Mouse (Mus musculus) common myeloid progenitor, adult 5-6 weeks (primary cell): ENCODE results near the gene Hlcs. TPM values are rescaled to one million over a fixed set of nuclear protein-coding genes. Genes with fewer than 3 reads are reported as not detected.

Source experiments
- ATAC-seq: replicated peaks from 2 replicates; pipeline ENCODE4 v1.8.0; 2016; ENCODE audit warnings: low read depth, mild to moderate bottlenecking, moderate TSS enrichment, inconsistent platforms; ENCODE audit not compliant: poor library complexity, severe bottlenecking
- total RNA-seq: library from RNA; stranded (forward); fragments of 200-1000, 187-1606 nt; gene quantifications from 2 replicates; pipeline ENCODE4 v1.2.3, GENCODE M21; 2017

Gene Hlcs
- total RNA-seq, 1 experiment from 2014 or later = 11.3 TPM

DNA sequence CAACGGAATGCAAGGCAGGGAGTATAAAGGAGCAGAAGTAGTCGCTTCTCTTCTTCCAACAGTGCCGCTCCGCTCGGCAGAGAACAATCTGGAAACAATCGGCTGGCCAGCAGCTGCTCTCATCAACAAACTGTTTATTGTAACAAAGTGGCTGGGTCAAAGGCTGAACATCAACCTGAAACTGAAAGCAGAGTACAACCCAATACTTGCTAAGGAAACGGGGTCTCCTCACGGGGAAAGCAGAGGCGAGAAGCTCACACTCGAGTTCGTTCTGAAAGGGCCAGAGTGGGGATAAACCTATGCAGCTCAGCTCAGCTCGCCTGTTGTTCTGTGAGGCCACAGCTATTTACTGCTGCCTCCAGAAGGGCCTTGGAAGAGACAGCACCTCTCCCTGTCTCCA lies 63.2 kb downstream of the Hlcs start:
- ATAC-seq = no peak

DNA sequence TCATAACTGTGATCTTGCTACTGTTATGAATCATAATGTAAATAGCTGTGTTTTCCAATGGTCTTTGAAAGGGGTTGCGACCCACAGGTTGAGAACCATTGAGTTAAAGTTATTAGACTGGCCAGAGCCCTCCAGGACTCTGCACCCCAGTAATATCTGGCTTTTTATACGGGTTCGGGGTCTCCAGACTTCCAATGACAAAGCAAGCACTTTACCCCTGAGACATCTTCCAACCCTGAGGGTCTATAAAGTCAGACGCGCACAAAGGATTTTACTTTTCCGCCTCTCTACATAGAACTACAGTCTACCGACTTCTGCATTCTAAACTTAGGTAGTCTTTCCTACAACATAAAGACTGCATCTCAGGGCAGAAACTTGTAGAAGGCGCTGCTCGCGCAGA lies 63.7 kb downstream of the Hlcs start:
- ATAC-seq = no peak

DNA sequence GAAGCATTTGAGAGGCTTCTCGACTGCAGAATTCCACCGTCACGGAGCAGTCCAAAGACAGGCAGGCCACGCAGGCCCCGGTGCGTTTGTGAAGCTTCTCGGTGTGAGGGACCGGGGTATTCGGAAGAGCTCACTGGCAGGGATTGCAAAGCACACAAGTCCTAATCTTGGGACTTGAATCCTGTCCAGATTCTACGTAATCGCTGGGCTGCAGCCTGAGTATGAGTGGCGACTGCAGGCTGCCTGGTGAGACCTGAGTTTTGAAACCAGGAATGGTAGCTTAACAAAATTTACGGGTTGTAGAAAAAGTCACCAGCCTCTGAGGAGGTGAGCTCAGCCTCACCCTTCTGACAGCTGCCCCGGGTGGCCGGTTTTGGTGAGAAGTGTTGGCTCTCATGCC lies 64.7 kb downstream of the Hlcs start:
- no peak for ATAC-seq

DNA sequence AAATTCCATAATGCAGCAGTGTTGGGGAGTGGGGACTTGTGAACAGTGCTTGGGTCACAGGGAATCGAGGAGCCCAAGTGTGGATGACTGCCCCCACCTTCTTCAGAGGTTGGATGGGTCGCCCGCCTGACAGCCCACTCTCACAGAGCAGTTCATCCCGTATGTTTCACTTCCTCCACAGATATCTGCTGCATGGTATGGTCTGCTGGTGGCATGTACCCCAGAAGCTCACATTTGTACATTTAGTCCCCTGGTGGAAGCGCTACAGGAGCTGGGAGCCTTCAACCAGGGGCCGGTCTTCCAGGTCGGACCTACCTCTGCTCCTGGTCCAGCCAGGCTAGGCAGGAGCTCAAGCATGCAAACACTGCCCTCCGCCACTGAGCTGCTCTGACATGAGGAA lies 66.4 kb downstream of the Hlcs start:
- peak; percentile 40; the same call in 1 of the 2 replicates for ATAC-seq

DNA sequence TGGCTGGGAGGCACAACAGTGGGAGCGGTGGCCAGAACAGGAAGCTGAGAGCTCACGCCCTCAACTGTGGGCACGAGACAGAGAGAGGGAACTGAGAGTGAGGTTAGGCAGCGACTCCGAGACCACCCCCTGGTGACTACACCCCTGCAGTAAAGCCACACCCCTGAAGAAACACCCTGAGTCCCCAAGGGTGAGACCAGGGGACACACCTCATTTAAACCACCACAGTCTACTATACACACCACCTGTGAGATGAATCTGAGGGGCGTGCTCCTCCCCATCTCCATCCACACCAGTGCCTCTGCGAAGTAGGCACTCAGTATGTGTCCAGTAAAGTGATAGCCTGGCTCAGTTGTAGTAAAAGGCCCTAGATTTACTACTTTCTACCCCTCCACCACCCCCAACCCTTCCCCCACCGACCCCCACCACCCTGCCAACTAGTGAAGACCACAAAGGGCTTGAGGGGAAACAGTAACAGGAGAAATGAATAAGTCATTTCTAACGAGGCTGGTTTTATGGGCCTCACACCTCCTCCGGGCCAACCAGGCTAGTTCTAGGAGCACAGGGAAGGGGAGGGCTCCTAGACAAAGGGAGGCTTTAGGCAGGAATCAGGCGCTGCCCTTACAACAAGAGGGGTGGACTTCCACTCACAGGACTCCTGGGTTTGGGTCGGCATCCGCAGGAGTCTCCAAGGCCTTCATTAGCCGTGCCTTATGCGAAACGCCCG lies 67.2 kb downstream of the Hlcs start:
- peak; percentile 92 for ATAC-seq

DNA sequence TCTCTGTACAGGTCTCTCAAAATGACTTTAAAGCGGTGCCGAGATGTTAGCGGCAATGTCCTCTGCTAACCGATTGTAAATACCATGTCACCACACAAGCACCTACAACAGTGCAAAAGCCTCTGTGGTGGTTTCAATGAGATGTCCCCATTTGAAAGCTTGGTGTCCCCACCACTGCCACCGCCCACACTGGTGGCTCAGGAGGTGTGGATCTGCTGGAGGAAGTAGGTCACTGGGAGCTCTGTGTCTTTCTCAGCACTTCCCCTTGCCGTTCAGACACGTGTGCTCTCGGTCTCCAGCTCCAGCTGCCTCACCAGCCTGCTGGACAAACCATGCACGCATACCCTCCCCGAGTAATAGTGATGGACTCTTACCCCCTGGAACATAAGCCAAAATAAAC lies 72.2 kb downstream of the Hlcs start:
- ATAC-seq = peak; percentile 69

DNA sequence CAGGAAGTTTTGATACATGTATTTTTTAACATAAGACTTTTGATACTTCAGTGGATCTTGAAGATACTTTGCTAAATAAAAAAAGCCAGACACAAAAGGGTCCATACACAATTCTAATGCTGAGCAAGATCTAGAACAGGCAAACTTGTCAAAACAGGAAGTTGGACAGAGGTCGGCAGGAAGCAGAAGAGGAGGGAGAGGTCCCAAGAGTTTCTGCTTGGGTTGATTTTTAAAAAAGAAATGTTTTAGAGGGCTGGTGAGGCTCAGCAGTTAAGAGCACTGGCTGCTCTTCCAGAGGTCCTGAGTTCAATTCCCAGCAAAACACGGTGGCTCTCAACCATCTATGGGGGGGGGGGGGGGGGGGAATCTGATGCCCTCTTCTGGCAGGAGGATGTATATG lies 73.2 kb downstream of the Hlcs start:
- no peak for ATAC-seq

DNA sequence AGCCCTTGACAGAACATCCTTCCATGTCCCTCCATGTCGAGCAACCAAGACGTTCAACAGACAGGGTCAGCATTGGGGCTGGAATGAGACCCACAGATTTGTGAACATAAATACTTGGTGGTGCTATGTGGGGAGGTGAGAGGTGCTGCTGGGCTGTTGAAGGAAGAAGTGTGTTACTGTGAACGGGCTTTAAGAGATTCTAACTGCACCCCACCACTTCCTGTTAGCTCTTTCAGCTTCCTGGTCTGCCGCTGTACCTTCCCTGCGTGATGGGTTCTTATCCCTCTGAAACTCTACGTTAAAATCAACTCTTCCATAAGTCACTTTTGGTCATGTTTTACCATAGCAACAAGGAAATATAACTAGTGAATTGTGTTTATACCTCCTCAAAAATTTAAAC lies 73.8 kb downstream of the Hlcs start:
- ATAC-seq = no peak

DNA sequence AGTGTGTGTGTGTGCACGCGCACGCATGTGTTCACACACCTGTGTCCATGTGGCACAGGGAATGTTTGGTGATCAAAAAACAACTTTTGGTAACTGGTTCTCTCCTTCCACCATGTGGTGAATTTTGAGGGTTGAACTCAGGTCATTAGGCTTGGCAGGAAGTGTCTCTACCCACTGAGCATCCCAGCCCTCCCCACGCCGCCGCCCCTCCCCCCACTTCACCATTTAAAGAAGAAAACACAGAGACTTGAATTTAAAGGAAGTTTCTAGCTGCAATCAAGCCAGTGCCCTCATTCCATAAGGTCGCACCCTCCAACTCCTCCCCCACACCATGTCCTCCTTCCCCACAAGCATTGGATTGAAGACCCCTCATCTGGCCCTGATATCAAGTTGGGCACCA lies 74.2 kb downstream of the Hlcs start:
- ATAC-seq = no peak

DNA sequence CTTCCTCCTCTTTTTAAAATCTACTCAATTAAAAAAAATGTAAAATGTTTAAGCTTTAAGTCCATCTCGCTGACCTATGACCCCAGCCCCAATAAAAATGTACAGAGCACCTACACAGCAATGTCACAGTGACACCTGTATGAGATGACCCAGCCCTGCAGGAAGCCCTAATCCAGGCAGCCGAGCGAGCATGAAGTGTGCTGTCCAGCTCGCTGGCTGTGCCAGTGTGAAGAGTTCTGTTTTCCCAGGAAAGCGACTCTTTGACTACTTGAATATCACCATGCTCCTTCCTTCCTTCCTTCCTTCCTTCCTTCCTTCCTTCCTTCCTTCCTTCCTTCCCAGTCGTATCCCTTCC lies 76.3 kb downstream of the Hlcs start:
- no peak for ATAC-seq

DNA sequence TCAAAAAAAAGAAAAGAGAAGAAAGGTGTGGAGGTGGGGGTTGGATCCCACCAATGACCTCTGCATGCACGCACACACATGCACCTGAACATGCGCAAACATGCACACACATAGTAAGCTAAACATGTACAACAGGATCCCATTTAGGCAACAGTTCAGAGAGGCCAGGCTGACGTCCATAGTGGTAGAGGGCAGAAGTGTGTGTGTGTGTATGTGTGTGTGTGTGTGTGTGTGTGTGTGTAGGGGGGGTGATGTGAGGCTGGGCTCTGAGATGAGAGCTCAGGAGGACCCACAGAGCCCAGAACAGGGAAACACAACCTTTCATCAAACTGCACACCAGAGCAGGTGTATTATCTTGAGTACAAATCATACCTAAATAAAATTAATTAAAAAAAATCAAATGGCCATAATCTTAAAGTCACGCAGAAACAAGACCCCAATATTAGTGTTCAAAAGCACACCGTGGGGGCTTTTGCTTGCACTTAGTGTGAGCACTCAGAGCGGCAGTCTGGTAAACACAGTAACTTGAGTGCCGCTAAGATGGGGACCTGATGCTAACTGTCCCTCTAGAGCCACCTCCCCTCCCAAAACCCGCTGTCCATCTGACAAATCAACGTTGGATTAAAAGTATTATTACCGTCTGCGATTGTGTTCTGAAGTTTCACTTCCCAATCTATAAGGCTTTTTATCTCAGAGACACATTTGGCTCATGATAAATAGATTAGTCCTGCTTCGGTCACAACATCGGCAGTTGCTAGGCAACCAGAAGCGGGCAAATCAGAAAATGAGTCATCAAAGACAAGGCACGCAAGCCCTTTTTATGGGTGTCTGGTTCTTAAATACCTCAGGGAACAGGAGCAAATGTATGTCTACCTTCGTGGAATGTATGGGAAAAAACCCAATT lies 76.9 kb downstream of the Hlcs start:
- ATAC-seq = 0 out of 2 replicates have a peak, but pooled peaks have one; percentile 9

DNA sequence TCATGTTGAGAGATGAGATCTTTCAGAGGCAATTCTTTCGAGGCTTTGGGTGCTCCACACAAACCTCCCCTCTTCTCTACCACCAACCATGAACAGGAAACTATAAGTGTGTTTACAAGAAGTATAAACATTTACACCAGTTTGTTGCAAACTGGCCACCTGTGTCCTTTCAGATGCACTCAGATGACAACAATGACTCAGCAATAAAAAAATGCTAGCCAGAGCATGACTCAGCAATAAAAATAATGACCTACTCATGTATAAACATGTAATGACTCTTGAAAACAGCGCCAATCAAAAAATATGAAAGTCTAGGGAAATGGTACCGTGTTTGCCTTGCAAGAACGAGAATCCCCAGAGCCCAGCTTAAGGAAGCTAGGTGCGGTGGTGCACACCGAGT lies 77.7 kb downstream of the Hlcs start:
- no peak for ATAC-seq

DNA sequence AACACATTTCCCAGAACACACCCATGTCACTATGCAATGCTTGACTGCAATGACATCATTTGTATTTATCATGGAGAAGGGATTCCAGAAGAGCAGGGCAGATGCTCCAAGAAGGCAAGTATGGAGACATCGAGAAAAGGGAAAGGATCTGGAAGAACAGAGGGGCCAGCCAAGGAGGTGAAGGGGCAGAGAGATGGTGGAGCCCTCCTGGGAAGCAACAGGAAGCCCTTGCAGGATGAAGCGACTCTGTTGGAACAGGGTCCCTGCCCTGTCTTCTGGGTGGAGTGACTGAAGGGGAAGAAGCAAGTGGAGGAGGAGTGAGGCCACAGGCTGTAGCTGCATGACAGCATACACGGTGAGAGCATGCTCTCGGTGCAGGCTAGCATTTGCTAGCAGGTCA lies 79.2 kb downstream of the Hlcs start:
- no peak for ATAC-seq

DNA sequence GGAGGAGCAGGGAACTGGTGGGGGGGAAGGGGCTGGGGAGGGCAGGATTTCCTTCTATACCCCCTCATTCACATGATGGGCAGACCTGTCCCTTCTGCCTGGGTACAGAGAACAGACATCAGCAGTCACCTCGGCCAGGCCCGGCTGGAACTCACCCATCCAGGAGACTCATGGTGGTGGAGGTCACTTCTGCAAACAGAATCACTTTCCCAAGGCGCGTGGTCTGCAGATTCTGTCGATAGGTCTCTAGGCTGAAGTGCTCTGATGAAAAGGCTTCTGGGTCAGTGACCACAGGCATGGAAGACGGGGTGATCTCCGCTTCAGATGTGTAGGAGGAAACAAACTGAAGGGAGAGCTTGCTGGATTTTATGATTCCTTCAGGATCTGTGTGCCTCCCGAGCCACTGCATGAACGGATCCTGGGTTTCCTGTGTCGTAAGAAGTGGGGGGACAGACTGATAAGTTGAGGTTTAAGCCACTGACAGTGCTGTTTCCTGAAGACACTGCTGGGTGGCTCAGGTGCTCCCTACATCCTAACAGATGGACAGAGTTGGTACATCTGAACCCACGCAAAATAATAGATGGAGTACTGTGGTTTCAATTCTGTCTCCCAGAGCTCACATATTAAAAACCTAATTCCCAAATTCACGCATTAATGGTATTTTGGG lies 82.3 kb downstream of the Hlcs start:
- ATAC-seq = peak; percentile 56

DNA sequence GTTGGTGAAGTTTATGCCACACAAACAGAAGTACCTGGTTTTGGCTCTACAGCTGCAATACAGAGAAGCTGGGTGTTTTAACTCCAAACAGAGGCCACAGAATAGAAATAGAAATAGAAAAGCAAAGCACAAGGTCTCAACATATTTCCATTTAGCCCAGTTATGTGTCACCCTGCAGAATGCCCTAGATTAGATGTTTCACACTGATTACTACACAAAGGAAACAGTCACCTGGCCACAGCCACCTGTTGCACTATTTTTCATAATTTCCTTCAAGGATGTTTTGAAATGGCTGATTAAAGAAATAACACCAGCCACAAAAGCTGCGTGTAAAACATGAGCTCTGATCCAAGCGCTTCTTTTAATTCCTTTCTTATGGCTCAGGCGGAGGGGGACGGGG lies 82.9 kb downstream of the Hlcs start:
- ATAC-seq = no peak

DNA sequence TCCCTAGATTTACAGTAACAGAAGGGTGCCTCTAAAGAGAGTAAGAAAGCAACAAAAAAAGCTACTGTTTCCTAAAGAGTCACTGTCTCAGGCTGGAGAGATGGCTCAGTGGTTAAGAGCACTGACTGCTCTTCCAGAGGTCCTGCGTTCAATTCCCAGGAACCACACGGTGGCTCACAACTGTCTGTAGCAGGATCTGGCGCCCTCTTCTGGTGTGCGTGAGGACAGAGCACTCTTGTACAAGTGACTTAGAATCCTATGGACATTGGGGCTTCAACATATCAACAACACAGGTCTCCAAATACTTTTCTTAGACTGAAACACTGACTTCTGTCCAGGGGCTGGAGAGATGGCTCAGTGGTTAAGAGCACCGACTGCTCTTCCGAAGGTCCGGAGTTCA lies 83.5 kb downstream of the Hlcs start:
- ATAC-seq = no peak

DNA sequence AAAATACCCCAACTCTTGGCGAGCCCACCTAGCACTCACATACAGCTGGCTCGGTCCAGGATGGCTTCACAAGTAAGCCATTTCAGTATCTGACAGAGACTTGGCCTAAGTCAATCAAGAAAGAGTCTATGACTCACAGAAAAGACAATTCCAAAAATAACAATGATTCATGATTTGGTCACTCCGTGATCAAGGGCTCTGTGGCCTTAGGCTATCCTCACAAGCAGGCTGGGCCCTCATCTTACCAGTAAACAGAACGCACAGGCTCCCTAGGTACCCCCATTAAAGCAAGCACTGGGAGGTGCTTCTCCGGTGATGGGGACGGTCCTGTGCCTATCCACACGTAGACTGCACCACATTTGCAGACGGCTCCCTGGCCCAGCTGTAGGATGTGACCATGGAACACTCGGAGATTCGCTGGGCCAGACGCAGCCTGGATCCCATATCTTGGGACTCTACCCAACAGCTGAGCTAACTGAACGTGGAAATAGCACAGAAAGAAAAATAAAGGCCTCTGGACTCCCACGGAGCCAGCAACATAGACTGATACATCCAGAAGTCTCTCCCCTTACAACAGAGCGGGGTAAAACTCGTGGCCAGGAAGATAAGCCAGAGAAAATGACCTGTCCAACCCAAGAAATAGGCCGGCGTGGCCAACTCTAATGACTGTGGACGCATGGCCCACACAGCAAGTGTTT lies 84.4 kb downstream of the Hlcs start:
- no peak for ATAC-seq

DNA sequence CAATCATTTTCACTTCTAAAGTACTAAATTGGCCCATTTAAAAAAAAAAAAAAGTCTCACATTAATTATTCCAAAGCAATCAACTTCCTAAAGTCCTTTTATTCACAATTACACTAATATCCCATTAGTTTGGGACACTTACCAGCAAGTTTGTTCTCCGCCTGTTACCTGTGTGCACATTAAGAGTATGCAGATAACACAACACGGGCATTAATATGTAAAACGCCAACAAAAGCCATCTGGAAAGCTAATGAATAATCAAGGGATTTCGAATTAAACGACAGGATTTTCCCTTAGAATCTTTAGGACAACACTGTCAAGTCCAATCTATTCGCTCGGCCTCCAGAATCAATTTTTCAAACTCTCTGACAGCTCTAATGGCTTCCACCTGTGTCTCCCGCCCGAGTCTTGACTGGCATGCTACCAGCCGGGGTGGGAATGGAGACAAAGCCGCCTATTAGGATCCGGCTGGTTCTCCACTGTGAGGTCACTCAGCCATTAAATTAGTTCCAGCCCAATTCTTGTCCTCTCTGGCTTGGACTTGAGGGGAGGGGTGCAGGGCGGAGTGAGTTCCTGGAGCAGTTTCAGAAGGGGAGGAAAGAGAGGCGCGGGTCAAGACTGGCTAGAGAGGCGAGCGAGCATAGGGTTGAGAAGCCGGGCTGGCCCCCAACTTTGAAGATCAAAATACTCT lies 85.9 kb downstream of the Hlcs start:
- ATAC-seq = no peak

DNA sequence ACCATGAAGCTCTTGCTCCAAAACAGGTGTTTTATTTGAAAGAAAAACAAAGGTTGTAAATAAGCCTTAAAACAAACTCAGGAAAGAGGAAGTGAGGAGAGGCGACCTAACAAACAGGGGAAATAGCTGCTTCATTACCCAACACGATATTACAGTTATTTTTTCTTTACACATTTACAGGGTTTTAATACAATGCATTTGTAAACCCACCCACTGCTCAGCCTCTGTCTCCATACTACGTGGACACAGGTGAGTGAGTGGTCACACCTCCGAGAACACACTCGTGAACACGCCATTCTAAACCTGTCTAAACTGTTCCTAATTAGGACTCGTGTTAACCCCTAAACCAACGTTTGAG lies 90.0 kb downstream of the Hlcs start:
- ATAC-seq = peak; percentile 48
